Mouse (Mus musculus) heart, embryonic 10.5 days (tissue): Measurements from ENCODE around the gene Armh3. TPM values are rescaled to one million over a fixed set of nuclear protein-coding genes. Genes with fewer than 3 reads are reported as not detected.

Experiments
- DNase-seq: peaks from one replicate; pipeline ENCODE4 v3.0.0-alpha.2; 2017; ENCODE audit warnings: low spot score
- H3K27ac ChIP-seq: fragments of 300-500 bp; sonication (generic); 2 replicates; pipeline ENCODE4 v1.5.1; 2016; ENCODE audit warnings: mild to moderate bottlenecking
- H3K27me3 ChIP-seq: fragments of 300-500 bp; sonication (generic); 2 replicates; pipeline ENCODE4 v1.6.1; 2016; ENCODE audit warnings: mild to moderate bottlenecking; ENCODE audit not compliant: poor library complexity, insufficient read depth, severe bottlenecking
- H3K36me3 ChIP-seq: fragments of 300-500 bp; sonication (generic); 2 replicates; pipeline ENCODE4 v1.6.1; 2016; ENCODE audit warnings: mild to moderate bottlenecking, moderate library complexity
- H3K4me1 ChIP-seq: fragments of 300-500 bp; sonication (generic); 2 replicates; pipeline ENCODE4 v1.6.1; 2016; ENCODE audit warnings: mild to moderate bottlenecking
- H3K4me3 ChIP-seq: fragments of 300-500 bp; sonication (generic); 2 replicates; pipeline ENCODE4 v1.5.1; 2016; ENCODE audit warnings: mild to moderate bottlenecking, moderate library complexity
- H3K9me3 ChIP-seq: fragments of 300-500 bp; sonication (generic); 2 replicates; pipeline ENCODE4 v1.6.1; 2016; ENCODE audit warnings: mild to moderate bottlenecking, moderate library complexity
- WGBS: fragments of 180-500 bp; shearing (Covaris S2); methylation state at CpG from one replicate; pipeline ENCODE4 v1.1.7; 2016; 5-methylcytosine and 5-hydroxymethylcytosine counted together
- polyA plus RNA-seq: library from polyadenylated mRNA; unstranded; fragments of >200 nt; fragmentation: Nextera tagmentation; extraction: Ambion mirVana; gene quantifications from 2 replicates; pipeline ENCODE4 v1.2.1, GENCODE M21; 2016

Gene Armh3
- 16.0 and 16.6 TPM in 2 replicates for polyA plus RNA-seq

DNA sequence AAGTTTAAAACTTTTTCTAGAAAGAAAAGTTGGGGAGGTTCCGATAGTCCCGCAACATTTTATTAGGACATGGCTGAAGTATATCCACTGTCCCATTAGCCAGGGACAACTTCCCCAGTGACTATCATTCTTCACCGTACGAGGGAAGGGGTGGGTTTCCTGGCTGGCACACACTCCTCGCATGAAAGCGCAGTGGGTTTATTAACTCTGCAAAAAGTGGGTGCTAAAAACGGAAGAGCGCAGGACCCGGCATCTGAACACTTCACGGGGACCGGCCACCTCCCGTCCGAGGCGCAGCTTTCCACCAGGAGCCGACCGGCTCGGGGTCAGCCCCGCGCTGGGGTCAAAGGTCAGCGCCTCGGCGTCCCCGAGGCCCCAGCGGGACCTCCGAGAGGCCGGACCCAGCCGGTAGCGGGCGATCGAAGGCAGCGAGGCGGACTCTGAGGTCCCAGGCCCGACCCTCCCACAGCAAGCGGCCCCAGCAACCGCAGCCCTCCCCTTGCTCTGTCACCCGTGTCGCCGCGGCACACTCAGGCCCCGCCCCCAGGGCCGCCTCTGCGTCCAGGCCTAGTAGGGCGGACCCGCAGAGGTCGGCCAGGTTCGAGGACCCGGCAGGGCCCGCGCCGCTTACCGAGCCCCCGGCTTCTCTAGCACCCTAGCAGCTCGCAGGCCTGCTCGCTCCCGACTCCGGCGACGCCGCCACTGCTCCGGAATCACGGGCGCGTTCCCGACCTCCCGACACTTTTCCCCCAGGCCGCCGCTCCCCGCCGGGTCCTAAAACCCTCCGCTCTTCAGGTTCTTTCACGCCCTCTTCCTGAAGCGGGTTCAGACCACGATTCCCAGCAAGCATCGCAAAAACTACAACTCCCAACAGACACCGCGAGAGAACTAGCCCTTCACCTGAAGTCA is at the start of gene Armh3:
TSS of gene Armh3 (minus strand) at position 704 of the 909 bp plus-strand sequence.
- H3K27me3 ChIP-seq, result no peaks in the 10 kb centered on the region
- peak within 1 kb of the TSS; percentile 79 for H3K4me3 ChIP-seq
- peaks cover 17% of the 10 kb centered on the region for H3K36me3 ChIP-seq
- H3K9me3 ChIP-seq, result no peaks in the 10 kb centered on the region
- peaks cover 8% of the 10 kb centered on the region; the same call in 1 of the 2 replicates for H3K4me1 ChIP-seq
- DNase-seq, result peak; percentile 97
- 1% methylated on average over 76 of the region's 76 CpGs for WGBS
- H3K27ac ChIP-seq, result peak within 1 kb of the TSS; percentile 99

DNA sequence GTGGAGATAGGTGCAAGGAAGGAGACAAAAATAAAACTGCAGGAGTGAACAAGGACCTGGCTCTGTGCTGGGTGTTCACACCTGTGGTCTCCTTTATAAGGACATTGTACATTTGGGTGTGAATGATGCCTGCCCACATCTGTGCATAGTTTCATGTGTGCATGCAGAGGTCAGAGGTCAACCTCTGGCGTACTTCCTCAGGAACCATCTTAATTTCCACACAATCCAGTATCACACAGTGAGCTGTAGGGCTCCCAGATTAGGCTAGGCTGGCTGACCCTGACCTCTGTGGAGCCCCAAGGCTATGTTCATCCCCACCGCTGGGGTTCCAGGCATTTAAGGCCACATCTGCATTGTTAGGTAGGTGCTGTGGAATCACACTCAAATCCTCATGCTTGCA is 49.1 kb upstream of the Armh3 start:
- no peak overlapping the region for H3K4me3 ChIP-seq
- peaks cover 42% of the 10 kb centered on the region for H3K4me1 ChIP-seq
- no peak overlapping the region for H3K27ac ChIP-seq
- H3K27me3 ChIP-seq, result no peaks in the 10 kb centered on the region
- no peaks in the 10 kb centered on the region for H3K36me3 ChIP-seq
- 61% methylated on average over 2 of the region's 2 CpGs for WGBS
- no peaks in the 10 kb centered on the region for H3K9me3 ChIP-seq
- DNase-seq, result no peak

DNA sequence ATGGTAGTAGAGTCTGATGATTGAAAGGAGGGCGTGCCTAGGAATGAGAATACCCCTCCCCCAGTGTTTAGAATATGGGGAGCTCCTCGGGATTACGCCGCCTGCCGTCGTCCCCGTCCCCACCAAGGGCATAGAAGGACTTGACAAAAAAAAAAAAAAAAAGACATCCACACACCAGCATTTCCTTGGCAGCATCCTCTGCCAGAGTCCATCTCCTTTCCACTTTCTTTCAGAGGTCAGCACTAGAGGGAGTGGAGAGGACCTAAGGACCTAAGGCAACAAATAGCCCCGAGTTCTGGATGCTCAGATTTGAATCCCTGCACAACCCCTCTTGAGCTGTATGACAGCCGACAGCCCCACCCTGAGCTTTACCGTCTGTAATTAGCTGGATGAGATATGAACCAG is 48.3 kb upstream of the Armh3 start:
- H3K4me1 ChIP-seq, result peaks cover 50% of the 10 kb centered on the region
- H3K9me3 ChIP-seq, result no peaks in the 10 kb centered on the region
- WGBS, result 2% methylated on average over 10 of the region's 10 CpGs
- H3K36me3 ChIP-seq, result no peaks in the 10 kb centered on the region
- DNase-seq, result no peak
- peak overlapping the region; percentile 98 for H3K27ac ChIP-seq
- H3K4me3 ChIP-seq, result peak overlapping the region; percentile 93; the same call in 1 of the 2 replicates
- no peaks in the 10 kb centered on the region for H3K27me3 ChIP-seq

DNA sequence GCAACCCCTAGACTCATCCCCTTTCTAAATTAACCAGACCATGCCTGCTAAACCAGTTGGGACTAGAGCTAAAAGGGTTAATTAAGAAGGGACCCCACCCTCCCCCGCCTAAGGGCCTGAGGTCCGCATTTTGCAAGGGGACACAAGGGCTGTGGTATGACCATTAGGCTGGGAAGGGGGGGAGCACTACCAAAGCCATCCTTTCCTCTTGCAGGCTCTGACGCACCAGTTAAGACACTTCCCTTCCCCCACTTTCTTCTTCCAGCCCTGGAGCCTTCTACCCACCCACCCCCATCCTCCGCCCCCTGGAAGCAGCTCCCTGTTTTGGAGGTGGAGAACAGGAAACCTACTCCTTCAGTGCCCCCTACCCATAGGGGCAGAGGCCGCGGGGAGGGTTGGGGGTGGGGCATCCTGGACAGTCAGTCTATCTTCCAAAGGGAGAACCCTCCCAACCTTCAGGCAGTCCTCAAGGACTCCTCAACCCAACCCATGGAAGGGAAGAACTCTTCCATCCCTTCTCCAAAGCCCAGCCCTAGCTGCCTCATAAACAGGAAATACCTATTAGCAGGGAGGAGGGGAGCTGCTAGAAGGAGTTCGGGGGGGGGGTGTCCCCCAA is 47.5 kb upstream of the Armh3 start:
- WGBS, result 0% methylated on average over 7 of the region's 7 CpGs
- Histone ChIP-seq H3K9me3 (no peaks in the 10 kb centered on the region), H3K4me3 (peak overlapping the region; percentile 93), H3K27ac (peak overlapping the region; percentile 98), H3K27me3 (no peaks in the 10 kb centered on the region), H3K4me1 (peaks cover 58% of the 10 kb centered on the region), H3K36me3 (no peaks in the 10 kb centered on the region)
- DNase-seq, result no peak

DNA sequence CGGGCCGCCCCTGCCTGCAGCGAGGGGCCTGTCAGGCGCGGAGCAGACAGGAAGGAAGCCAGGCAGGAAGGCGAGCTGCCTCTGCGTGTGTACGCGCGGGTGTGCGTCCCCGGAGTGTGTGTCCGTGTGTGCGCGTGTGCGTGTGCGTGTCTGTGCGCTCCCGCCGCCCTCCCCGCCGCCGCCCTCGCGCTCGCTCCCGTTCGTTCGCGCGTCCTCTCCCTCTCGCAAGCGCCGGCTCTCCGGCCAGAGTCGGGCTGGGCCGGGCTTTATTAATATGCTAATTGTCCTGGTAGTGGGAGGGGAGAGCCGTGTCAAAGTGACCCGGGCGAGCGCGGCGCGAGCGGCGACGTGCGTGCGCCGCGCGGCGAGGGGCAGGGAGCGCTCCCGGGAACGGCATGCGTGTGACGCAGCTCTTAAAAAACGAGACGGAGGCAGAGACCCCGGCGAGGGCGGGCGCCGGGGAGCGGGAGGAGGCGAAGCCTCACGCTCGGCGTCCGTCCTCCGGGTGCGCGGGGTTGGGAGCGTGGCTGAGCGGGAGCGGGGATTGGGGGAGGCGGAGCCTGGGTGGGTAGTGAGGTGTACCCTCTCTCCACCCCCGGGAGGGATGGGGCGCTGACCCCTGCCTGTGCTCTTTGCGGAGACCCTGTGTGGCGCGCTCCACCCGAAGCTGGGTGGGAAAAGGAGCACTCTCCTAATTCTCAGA is 46.9 kb upstream of the Armh3 start, which contains the start of gene Ldb1:
TSS of gene Ldb1 (minus strand) at position 222 of the 703 bp plus-strand sequence.
- Histone ChIP-seq H3K4me3 (peak within 1 kb of the TSS; percentile 93), H3K36me3 (no peaks in the 10 kb centered on the region), H3K9me3 (no peaks in the 10 kb centered on the region), H3K27me3 (no peaks in the 10 kb centered on the region), H3K27ac (peak within 1 kb of the TSS; percentile 98), H3K4me1 (peaks cover 63% of the 10 kb centered on the region)
- peak; percentile 93 for DNase-seq
- under 1% methylated on average over 82 of the region's 84 CpGs for WGBS

DNA sequence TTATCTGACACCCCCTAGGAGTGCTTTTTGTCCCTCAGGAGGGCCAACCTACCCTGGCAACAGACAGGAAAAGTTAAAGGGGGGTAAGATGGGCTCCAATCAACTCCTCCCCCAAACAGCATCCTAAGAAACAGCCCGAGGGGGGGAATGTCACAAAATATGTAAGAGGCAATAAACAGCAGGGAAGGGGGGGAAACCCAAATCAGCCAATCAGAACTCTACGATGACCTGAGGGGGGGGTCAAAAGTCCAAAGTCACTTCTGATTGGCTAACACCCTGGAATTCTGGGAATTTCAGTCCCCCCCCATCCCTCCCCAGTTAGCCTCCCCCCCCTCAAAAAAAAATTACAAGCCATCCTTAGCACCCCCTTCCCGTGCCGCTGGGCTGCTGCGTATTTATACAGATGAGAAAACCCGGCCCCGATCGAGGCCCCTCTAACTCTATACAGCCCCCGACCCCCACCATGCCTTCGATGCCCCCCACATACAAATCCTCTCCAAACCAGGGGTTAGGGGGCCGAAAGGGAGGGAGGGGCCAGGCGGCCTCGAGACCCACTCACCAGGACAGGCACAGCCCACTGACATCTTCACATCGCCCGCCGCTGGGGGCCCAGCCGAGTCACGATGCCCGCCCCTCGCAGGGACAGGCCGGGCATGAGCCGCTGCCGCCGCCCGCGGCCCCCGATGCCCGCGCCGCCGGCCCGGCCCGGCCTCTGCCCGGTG is 46.1 kb upstream of the Armh3 start, which contains the start of gene Pprc1:
TSS of gene Pprc1 (plus strand) at position 616 of the 722 bp plus-strand sequence.
- Histone ChIP-seq H3K4me1 (peaks cover 67% of the 10 kb centered on the region), H3K9me3 (no peaks in the 10 kb centered on the region), H3K4me3 (peak within 1 kb of the TSS; percentile 93), H3K36me3 (no peaks in the 10 kb centered on the region), H3K27me3 (no peaks in the 10 kb centered on the region), H3K27ac (peak within 1 kb of the TSS; percentile 98)
- no peak for DNase-seq
- WGBS, result 1% methylated on average over 33 of the region's 34 CpGs

DNA sequence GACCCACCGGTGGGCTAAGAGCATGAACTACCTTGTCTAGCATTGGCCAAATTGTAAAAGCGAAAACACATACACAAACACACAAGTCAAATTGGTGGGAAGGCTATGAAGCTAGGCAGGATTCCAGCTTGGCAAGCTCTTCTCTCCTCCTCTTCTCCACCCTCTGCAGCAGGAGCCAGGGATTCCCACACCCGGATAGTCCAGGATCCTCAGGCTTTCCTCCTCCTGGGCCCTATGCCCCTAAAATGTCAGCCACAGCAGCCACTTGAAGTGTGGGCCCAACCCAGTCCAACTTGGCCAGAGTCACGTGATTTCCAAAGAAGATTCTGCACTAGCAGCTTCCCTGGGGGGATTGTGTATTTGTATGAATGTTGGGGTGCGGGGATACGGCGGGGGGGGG is 45.1 kb upstream of the Armh3 start:
- Histone ChIP-seq H3K27ac (peak overlapping the region; percentile 98), H3K4me1 (peaks cover 73% of the 10 kb centered on the region), H3K36me3 (no peaks in the 10 kb centered on the region), H3K27me3 (no peaks in the 10 kb centered on the region), H3K4me3 (peak overlapping the region; percentile 93), H3K9me3 (no peaks in the 10 kb centered on the region)
- DNase-seq, result no peak
- 66% methylated on average over 7 of the region's 7 CpGs for WGBS

DNA sequence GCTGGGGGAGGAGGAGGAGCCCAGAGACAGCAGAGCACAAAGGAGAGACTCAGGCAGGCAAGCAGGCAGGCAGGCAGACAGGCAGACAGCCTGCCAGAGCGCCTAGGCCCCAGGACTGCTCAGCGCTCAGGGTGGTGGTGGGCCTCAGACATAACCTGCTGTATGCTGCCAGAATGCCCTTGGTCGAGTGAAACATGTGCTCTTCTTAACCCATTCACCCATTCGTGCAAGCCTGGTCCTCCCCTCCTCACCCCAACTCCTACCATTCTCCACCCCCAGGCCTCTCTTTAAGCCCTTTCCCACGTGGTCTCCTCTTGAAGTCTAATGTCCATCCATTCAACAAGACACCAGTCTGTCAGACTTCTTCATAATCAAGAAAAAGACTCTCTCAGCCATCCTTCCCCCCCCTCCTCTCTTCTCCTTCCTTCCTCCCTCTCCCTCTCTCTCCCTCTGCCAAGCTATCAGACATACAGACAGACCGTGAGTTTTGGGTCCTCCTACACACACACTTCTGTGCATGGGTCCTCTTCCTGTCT is 44.3 kb upstream of the Armh3 start:
- H3K4me1 ChIP-seq, result peaks cover 81% of the 10 kb centered on the region
- 8% methylated on average over 6 of the region's 6 CpGs for WGBS
- H3K9me3 ChIP-seq, result no peaks in the 10 kb centered on the region
- no peaks in the 10 kb centered on the region for H3K36me3 ChIP-seq
- peak overlapping the region; percentile 98 for H3K27ac ChIP-seq
- H3K27me3 ChIP-seq, result no peaks in the 10 kb centered on the region
- no peak for DNase-seq
- peak overlapping the region; percentile 93 for H3K4me3 ChIP-seq

DNA sequence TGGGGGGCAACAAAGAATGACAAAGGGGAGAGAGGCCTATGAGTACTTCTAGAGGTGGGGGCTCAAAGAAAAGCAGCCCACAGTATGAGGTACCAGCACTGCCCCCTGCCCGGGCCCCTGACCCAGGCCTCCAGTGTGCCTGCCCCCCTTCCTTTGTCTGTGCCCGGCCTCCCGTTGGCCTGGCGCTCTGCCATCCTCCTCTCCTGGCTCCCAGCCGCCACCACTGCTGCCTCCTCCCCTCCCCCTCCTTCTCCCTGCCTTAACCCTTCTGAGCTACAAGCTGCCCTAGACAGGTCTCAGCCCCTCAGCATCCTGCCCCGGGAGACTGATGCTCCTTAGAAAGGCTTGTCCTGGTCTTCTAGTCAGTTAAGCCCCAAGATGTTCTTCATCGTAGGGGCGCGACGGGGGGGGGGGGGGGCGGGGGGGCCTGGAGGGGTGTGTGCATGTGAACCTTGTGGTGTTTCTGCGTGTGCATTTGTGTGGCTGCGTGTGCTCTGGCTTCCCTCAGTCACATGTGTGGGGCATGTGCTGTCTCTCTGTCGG is 43.7 kb upstream of the Armh3 start:
- peak overlapping the region; percentile 93 for H3K4me3 ChIP-seq
- peak; percentile 92 for DNase-seq
- H3K4me1 ChIP-seq, result peaks cover 81% of the 10 kb centered on the region
- H3K9me3 ChIP-seq, result no peaks in the 10 kb centered on the region
- H3K27ac ChIP-seq, result peak overlapping the region; percentile 98
- H3K27me3 ChIP-seq, result no peaks in the 10 kb centered on the region
- under 1% methylated on average over 13 of the region's 14 CpGs for WGBS
- H3K36me3 ChIP-seq, result no peaks in the 10 kb centered on the region

DNA sequence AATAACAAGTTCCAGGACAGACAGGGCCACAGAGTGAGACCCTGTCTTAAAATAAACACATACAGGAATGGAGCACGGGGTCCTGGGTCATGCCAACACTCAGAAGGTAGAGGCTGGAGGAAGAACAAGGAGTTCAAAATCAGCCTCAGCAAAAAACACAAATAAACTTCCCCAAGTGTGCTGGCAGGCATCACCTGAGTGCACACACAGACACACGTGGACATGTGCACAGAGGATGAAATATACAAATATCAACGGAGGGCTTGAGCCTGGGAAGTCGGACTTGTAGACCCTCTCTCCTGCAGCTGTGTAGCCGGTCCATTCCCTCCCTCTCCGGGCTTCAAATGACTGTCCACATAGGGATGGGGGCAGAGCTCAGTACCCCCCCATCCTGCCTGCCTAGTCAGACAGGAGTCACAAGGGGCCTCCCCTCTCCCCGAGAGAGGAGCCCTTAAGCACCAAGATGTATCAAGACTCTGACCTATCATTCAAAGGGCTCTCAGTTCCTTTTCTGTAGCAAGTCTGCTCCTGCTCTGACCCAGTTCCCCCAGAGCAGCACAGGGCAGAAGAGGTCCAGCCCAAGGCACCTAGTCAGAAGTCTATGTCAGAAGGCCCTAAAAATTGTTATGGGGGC is 43.1 kb upstream of the Armh3 start:
- DNase-seq, result no peak
- 37% methylated on average over 7 of the region's 7 CpGs for WGBS

DNA sequence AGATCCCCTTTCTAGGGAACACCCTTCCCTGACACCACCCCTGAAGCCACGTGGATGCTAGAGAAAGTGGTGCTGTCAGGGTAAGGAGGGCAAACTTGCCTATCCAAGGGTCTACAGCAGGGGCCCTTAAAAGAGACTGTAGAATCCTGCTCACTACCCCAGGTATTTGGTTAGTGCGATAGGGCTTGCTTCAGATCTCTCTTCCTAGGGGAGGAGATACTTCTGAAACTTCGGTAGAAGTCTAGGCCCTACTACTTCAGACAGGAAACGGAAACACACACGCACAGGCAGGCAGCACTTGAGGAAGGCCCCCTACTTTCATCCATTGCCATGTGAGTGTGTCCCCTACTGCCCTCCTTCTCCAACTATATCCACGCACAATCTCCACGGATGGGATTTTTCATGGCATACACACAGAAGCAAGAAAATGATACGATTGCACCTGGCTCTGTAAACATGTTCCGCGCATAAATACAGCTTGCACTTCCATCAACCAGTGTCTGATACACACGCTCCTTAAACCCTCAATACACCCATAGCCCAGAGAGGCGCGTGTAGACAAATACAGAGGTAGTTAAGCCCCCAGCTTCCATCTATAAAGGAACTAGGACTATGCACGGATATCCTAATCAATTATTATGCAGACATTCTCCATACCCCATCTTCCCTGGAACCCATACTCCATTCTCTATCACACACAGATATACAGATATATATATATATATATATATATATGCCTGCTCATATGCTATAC is 42.0 kb upstream of the Armh3 start:
- peak overlapping the region; percentile 96 for H3K27ac ChIP-seq
- no peaks in the 10 kb centered on the region for H3K27me3 ChIP-seq
- peaks cover 15% of the 10 kb centered on the region for H3K36me3 ChIP-seq
- WGBS, result 43% methylated on average over 14 of the region's 14 CpGs
- H3K4me3 ChIP-seq, result peak overlapping the region; percentile 97
- DNase-seq, result no peak
- H3K9me3 ChIP-seq, result no peaks in the 10 kb centered on the region
- peaks cover 75% of the 10 kb centered on the region for H3K4me1 ChIP-seq

More for the DNA sequence above, 43.1 kb upstream of the Armh3 start:
- H3K9me3 ChIP-seq, result no peaks in the 10 kb centered on the region
- H3K4me1 ChIP-seq, result peaks cover 81% of the 10 kb centered on the region
- H3K4me3 ChIP-seq, result peak overlapping the region; percentile 93
- H3K27me3 ChIP-seq, result no peaks in the 10 kb centered on the region
- H3K36me3 ChIP-seq, result peaks cover 4% of the 10 kb centered on the region
- H3K27ac ChIP-seq, result peak overlapping the region; percentile 98
